Mouse (Mus musculus) MEL (cell line): ENCODE measurements at regions not wholly inside any gene's neighbourhood (a gene's known extent, or its start where the extent isn't known, plus 50 kb on each side); places are given as distances from the start of the nearest gene placed in this dataset.
A peak's percentile ranks its signal among the peaks of the same experiment; 100 is the strongest.

ENCODE experiments used
- DNase-seq: peaks from one replicate; pipeline ENCODE4 v3.0.0; 2011; ENCODE audit warnings: low read depth, low spot score
- H3K27ac ChIP-seq: 2 replicates; pipeline ENCODE4 v1.5.1; 2012; ENCODE audit warnings: low read depth, mild to moderate bottlenecking, control low read depth, low read length, moderate library complexity; ENCODE audit not compliant: control insufficient read depth
- H3K27me3 ChIP-seq, 2 experiments: fragments of 150-350 bp in 1 of 2; sonication (generic) in 1 of 2; 2 replicates each; pipeline ENCODE4 v1.6.1; 2012; ENCODE audit warnings: low read length in 2 of 2, mild to moderate bottlenecking in 2 of 2, improper control_type of control experiment in 1 of 2, moderate library complexity in 1 of 2; ENCODE audit not compliant: insufficient read depth in 2 of 2, control insufficient read depth in 1 of 2
- H3K36me3 ChIP-seq, 2 experiments: 2 replicates each; pipeline ENCODE4 v1.6.1; 2012 to 2014; ENCODE audit warnings: low read length in 2 of 2, improper control_type of control experiment in 1 of 2, inconsistent platforms in 1 of 2, mild to moderate bottlenecking in 1 of 2; ENCODE audit not compliant: insufficient read depth in 2 of 2, control insufficient read depth in 1 of 2
- H3K4me1 ChIP-seq, 2 experiments: fragments of 150-350 bp in 1 of 2; sonication (generic) in 1 of 2; 2 replicates each; pipeline ENCODE4 v1.6.1; 2012; ENCODE audit warnings: low read length in 2 of 2, improper control_type of control experiment in 1 of 2, mild to moderate bottlenecking in 1 of 2; ENCODE audit not compliant: insufficient read depth in 2 of 2, control insufficient read depth in 1 of 2
- H3K4me3 ChIP-seq, 2 experiments: fragments of 150-350 bp in 1 of 2; sonication (generic) in 1 of 2; 2 replicates each; pipeline ENCODE4 v1.5.1; 2012; ENCODE audit warnings: low read depth in 2 of 2, low read length in 2 of 2, mild to moderate bottlenecking in 2 of 2, moderate library complexity in 2 of 2, control low read depth in 1 of 2, improper control_type of control experiment in 1 of 2; ENCODE audit not compliant: control insufficient read depth in 1 of 2, insufficient read depth in 1 of 2
- H3K79me2 ChIP-seq: 2 replicates; pipeline ENCODE4 v1.6.1; 2012; ENCODE audit warnings: mild to moderate bottlenecking, low read length, moderate library complexity; ENCODE audit not compliant: control insufficient read depth, poor library complexity, insufficient read depth
- H3K9ac ChIP-seq: 2 replicates; pipeline ENCODE4 v1.6.1; 2012; ENCODE audit warnings: low read depth, mild to moderate bottlenecking, control low read depth, low read length, moderate library complexity; ENCODE audit not compliant: control insufficient read depth, poor library complexity, severe bottlenecking
- H3K9me3 ChIP-seq: fragments of 150-350 bp; sonication (generic); replicated peaks from 2 replicates; pipeline ENCODE4 v1.6.1; 2012; ENCODE audit warnings: mild to moderate bottlenecking, low read length, improper control_type of control experiment, moderate library complexity; ENCODE audit not compliant: insufficient read depth
- CHD2 ChIP-seq: IDR thresholded peaks from 2 replicates; pipeline ENCODE4 v1.6.1; 2011; ENCODE audit warnings: low read length, improper control_type of control experiment
- CTCF ChIP-seq, 3 experiments: IDR thresholded peaks in 2 of 3; conservative IDR thresholded peaks in 1 of 3; 2 replicates each; pipeline ENCODE4 v1.5.1; 2011 to 2012; ENCODE audit warnings: low read length in 3 of 3, low read depth in 2 of 3, mild to moderate bottlenecking in 2 of 3, improper control_type of control experiment in 1 of 3, inconsistent platforms in 1 of 3, mixed read lengths in 1 of 3, moderate library complexity in 1 of 3; ENCODE audit not compliant: control insufficient read depth in 1 of 3, insufficient read depth in 1 of 3, poor library complexity in 1 of 3, severe bottlenecking in 1 of 3
- ELF1 ChIP-seq: IDR thresholded peaks from 2 replicates; pipeline ENCODE4 v1.6.1; 2014; ENCODE audit warnings: low read depth, mild to moderate bottlenecking, inconsistent platforms, low read length, improper control_type of control experiment, moderate library complexity
- EP300 ChIP-seq, 2 experiments: IDR thresholded peaks; 2 replicates each; pipeline ENCODE4 v1.6.1; 2011; ENCODE audit warnings: improper control_type of control experiment in 2 of 2, low read length in 2 of 2, low read depth in 1 of 2, mild to moderate bottlenecking in 1 of 2
- ETS1 ChIP-seq: IDR thresholded peaks from 2 replicates; pipeline ENCODE4 v1.6.1; 2012; ENCODE audit warnings: low read depth, mild to moderate bottlenecking, inconsistent platforms, low read length, improper control_type of control experiment, moderate library complexity
- MAFK ChIP-seq: IDR thresholded peaks from 2 replicates; pipeline ENCODE4 v1.6.1; 2011; ENCODE audit warnings: low read depth, mild to moderate bottlenecking, low read length, improper control_type of control experiment, borderline replicate concordance
- MAX ChIP-seq: IDR thresholded peaks from 2 replicates; pipeline ENCODE4 v1.6.1; 2011; ENCODE audit warnings: low read length, improper control_type of control experiment
- MYC ChIP-seq: IDR thresholded peaks from 2 replicates; pipeline ENCODE4 v1.6.1; 2011; ENCODE audit warnings: low read depth, mild to moderate bottlenecking, low read length, improper control_type of control experiment, moderate library complexity
- NRF1 ChIP-seq: IDR thresholded peaks from 2 replicates; pipeline ENCODE4 v1.6.1; 2014; ENCODE audit warnings: low read depth, mild to moderate bottlenecking, inconsistent platforms, low read length, improper control_type of control experiment, moderate library complexity; ENCODE audit not compliant: poor library complexity, insufficient read depth, severe bottlenecking
- POLR2AphosphoS2 ChIP-seq: IDR thresholded peaks from 2 replicates; pipeline ENCODE4 v1.6.1; 2011; ENCODE audit warnings: low read length, improper control_type of control experiment
- POLR2AphosphoS5 ChIP-seq: IDR thresholded peaks from 2 replicates; pipeline ENCODE4 v1.6.1; 2012; ENCODE audit warnings: low read depth, borderline replicate concordance, mild to moderate bottlenecking, inconsistent platforms, low read length, moderate library complexity, mixed read lengths
- RCOR1 ChIP-seq: IDR thresholded peaks from 2 replicates; pipeline ENCODE4 v1.6.1; 2012; ENCODE audit warnings: low read depth, mild to moderate bottlenecking, inconsistent platforms, low read length, improper control_type of control experiment
- SIN3A ChIP-seq: IDR thresholded peaks from 2 replicates; pipeline ENCODE4 v1.6.1; 2012; ENCODE audit warnings: low read length, improper control_type of control experiment, inconsistent platforms
- SMC3 ChIP-seq: IDR thresholded peaks from 2 replicates; pipeline ENCODE4 v1.6.1; 2011; ENCODE audit warnings: low read depth, low read length, improper control_type of control experiment
- TAL1 ChIP-seq: IDR thresholded peaks from 2 replicates; pipeline ENCODE4 v1.6.1; 2012; ENCODE audit warnings: mild to moderate bottlenecking, inconsistent platforms, low read length, moderate library complexity, mixed read lengths
- TBP ChIP-seq: IDR thresholded peaks from 2 replicates; pipeline ENCODE4 v1.8.0; 2011; ENCODE audit warnings: low read depth, low read length, improper control_type of control experiment

- Histone ChIP-seq H3K27me3 (peaks cover 2 to 10% of the 10 kb centered on the region in 2 experiments; a peak in 3 of 4 replicates), H3K79me2 (no peaks in the 10 kb centered on the region), H3K9ac (no peak overlapping the region), H3K4me1 (no peaks in the 10 kb centered on the region), H3K36me3 (no peaks in the 10 kb centered on the region), H3K9me3 (no peaks in the 10 kb centered on the region), H3K4me3 (no peak overlapping the region), H3K27ac (no peak overlapping the region)
- no peak for DNase-seq
- 0 out of 6 replicates have a peak, but pooled peaks of 1 of the 3 experiments have one; percentile 6 for TF ChIP-seq CTCF (IDR thresholded peaks at IDR 0.05 in 2 of 3, conservative IDR thresholded peaks at IDR 0.05 in 1 of 3; ENCODE audit: control insufficient read depth in 1 of 3, insufficient read depth in 1 of 3, low read depth in 2 of 3, low read length in 3 of 3, poor library complexity in 1 of 3, severe bottlenecking in 1 of 3)
- no peak for TF ChIP-seq NRF1
These were observed 80.8 kb upstream of the Nanos1 start for GRCm38 (mm10) chr19:60674953-60675472.

- Histone ChIP-seq H3K27me3 (peaks cover 5% of the 10 kb centered on the region in 2 experiments), H3K36me3 (peaks cover 0 to 3% of the 10 kb centered on the region in 2 experiments; a peak in 2 of 4 replicates), H3K9ac (no peak overlapping the region), H3K27ac (no peak overlapping the region), H3K4me1 (peaks cover 0 to under 1% of the 10 kb centered on the region in 2 experiments; a peak in 1 of 4 replicates)
- no peak for DNase-seq
- no peak for TF ChIP-seq TAL1
- no peak for TF ChIP-seq MAFK
- no peak for TF ChIP-seq POLR2AphosphoS2
- no peak for TF ChIP-seq TBP
- TF ChIP-seq, all 39 proteins: peak for 0
- H3K4me3 ChIP-seq, result no peak overlapping the region
- no peaks in the 10 kb centered on the region for H3K79me2 ChIP-seq
- no peaks in the 10 kb centered on the region for H3K9me3 ChIP-seq
These were observed 85.0 kb upstream of the Nanos1 start for GRCm38 (mm10) chr19:60670781-60671180.

GRCm38 (mm10) chr19:60665842-60666241, 85.0 kb upstream of the Cacul1 start:
- Histone ChIP-seq H3K27me3 (peaks cover 2 to 3% of the 10 kb centered on the region in 2 experiments; a peak in 3 of 4 replicates), H3K4me3 (no peak overlapping the region), H3K79me2 (no peaks in the 10 kb centered on the region), H3K9me3 (no peaks in the 10 kb centered on the region), H3K9ac (no peak overlapping the region)
- peak; percentile 56 for DNase-seq
- TF ChIP-seq POLR2AphosphoS5 (no peak), SMC3 (0 out of 2 replicates have a peak, but pooled peaks have one; percentile 5), EP300 (IDR thresholded peaks at IDR 0.05; ENCODE audit: low read depth in 1 of 2, low read length in 2 of 2) (peak; percentile 11 to 65; a peak in 2 of 4 replicates), RCOR1 (peak; percentile 36; the same call in 1 of the 2 replicates), ELF1 (peak; percentile 47; the same call in 1 of the 2 replicates), SIN3A (0 out of 2 replicates have a peak, but pooled peaks have one; percentile 28), MAX (no peak), ETS1 (0 out of 2 replicates have a peak, but pooled peaks have one; percentile 31), CHD2 (peak; percentile 54; the same call in 1 of the 2 replicates), MYC (0 out of 2 replicates have a peak, but pooled peaks have one; percentile 41)
- TF ChIP-seq, all 39 proteins: peak for 8
- H3K4me1 ChIP-seq, result peaks cover 0 to 2% of the 10 kb centered on the region in 2 experiments; a peak in 1 of 4 replicates
- H3K36me3 ChIP-seq, result peaks cover 0 to 5% of the 10 kb centered on the region in 2 experiments; a peak in 2 of 4 replicates
- H3K27ac ChIP-seq, result no peak overlapping the region
